Mouse (Mus musculus) liver, embryonic 14.5 days (tissue): ENCODE results near the gene Trim41.

Experiments used
- CTCF ChIP-seq: IDR thresholded peaks from 2 replicates; pipeline ENCODE4 v1.5.1; 2016; ENCODE audit warnings: antibody characterized with exemption, low read depth, control low read depth
- EP300 ChIP-seq: IDR thresholded peaks from 2 replicates; pipeline ENCODE4 v1.6.1; 2016; ENCODE audit warnings: antibody characterized with exemption, low read depth

GRCm38 (mm10) chr11:48795221-48795620, 21.9 kb downstream of the Trim41 start:
- TF ChIP-seq CTCF = no peak
- no peak for TF ChIP-seq EP300
